Mouse (Mus musculus): ENCODE measurements around the gene Hacd2. TPM values are rescaled to one million over a fixed set of nuclear protein-coding genes. Genes with fewer than 3 reads are reported as not detected.

The Hacd2 gene
- polyA plus RNA-seq, 1 experiment = 70.8 TPM

GRCm38 (mm10) chr16:35021903-35022241 is 356 bp upstream of the Hacd2 start:
- Histone ChIP-seq H3K4me3 (ENCODE audit: insufficient read depth, low read depth, low read length) (peak overlapping the region; percentile 44), H3K4me1 (ENCODE audit: control insufficient read depth, insufficient read depth, low read length) (peaks cover 3% of the 10 kb centered on the region; the same call in 1 of the 2 replicates), H3K27me3 (replicated peaks; ENCODE audit: control insufficient read depth, insufficient read depth, low read length) (no peaks in the 10 kb centered on the region), H3K36me3 (ENCODE audit: control insufficient read depth, insufficient read depth, low read length) (no peaks in the 10 kb centered on the region), H3K27ac (ENCODE audit: insufficient read depth, low read depth, low read length) (0 out of 2 replicates have a peak overlapping the region, but pooled peaks have one; percentile 57)
- TF ChIP-seq POLR2A (IDR thresholded peaks at IDR 0.05; ENCODE audit: low read depth, low read length) = no peak
- TF ChIP-seq CTCF (conservative IDR thresholded peaks at IDR 0.05; ENCODE audit: insufficient read depth, insufficient read length, low read depth, low read length) = no peak
- WGBS = 42% methylated on average over 5 of the region's 5 CpGs
- DNase-seq = no peak

- H3K27me3 ChIP-seq (replicated peaks; ENCODE audit: control insufficient read depth, insufficient read depth, low read length) = no peaks in the 10 kb centered on the region
- peaks cover 3% of the 10 kb centered on the region; the same call in 1 of the 2 replicates for H3K4me1 ChIP-seq (ENCODE audit: control insufficient read depth, insufficient read depth, low read length)
- H3K4me3 ChIP-seq (ENCODE audit: insufficient read depth, low read depth, low read length) = peak overlapping the region; percentile 94
- no peaks in the 10 kb centered on the region for H3K36me3 ChIP-seq (ENCODE audit: control insufficient read depth, insufficient read depth, low read length)
- no peak for DNase-seq
- peak overlapping the region; percentile 66 for H3K27ac ChIP-seq (ENCODE audit: insufficient read depth, low read depth, low read length)
- WGBS = 16% methylated on average over 8 of the region's 8 CpGs
- TF ChIP-seq CTCF (conservative IDR thresholded peaks at IDR 0.05; ENCODE audit: insufficient read depth, insufficient read length, low read depth, low read length) (no peak), POLR2A (IDR thresholded peaks at IDR 0.05; ENCODE audit: low read depth, low read length) (no peak)
Measured at GRCm38 (mm10) chr16:35023138-35023735, 1.0 kb downstream of the Hacd2 start.

GRCm38 (mm10) chr16:35024300-35024699 is 2.1 kb downstream of the Hacd2 start:
- H3K4me1 ChIP-seq (ENCODE audit: control insufficient read depth, insufficient read depth, low read length) = peaks cover 3% of the 10 kb centered on the region; the same call in 1 of the 2 replicates
- DNase-seq = no peak
- H3K4me3 ChIP-seq (ENCODE audit: insufficient read depth, low read depth, low read length) = no peak overlapping the region
- TF ChIP-seq CTCF (conservative IDR thresholded peaks at IDR 0.05; ENCODE audit: insufficient read depth, insufficient read length, low read depth, low read length) (peak; percentile 32; the same call in 1 of the 2 replicates), POLR2A (IDR thresholded peaks at IDR 0.05; ENCODE audit: low read depth, low read length) (no peak)
- whole genome bisulfite sequencing = 87% methylated on average over 5 of the region's 5 CpGs
- peaks cover 2% of the 10 kb centered on the region; the same call in 1 of the 2 replicates for H3K36me3 ChIP-seq (ENCODE audit: control insufficient read depth, insufficient read depth, low read length)
- no peak overlapping the region for H3K27ac ChIP-seq (ENCODE audit: insufficient read depth, low read depth, low read length)
- no peaks in the 10 kb centered on the region for H3K27me3 ChIP-seq (replicated peaks; ENCODE audit: control insufficient read depth, insufficient read depth, low read length)

- no peak overlapping the region for H3K27ac ChIP-seq (ENCODE audit: insufficient read depth, low read depth, low read length)
- no peaks in the 10 kb centered on the region for H3K27me3 ChIP-seq (replicated peaks; ENCODE audit: control insufficient read depth, insufficient read depth, low read length)
- no peak overlapping the region for H3K4me3 ChIP-seq (ENCODE audit: insufficient read depth, low read depth, low read length)
- TF ChIP-seq CTCF (conservative IDR thresholded peaks at IDR 0.05; ENCODE audit: insufficient read depth, insufficient read length, low read depth, low read length) (no peak), POLR2A (IDR thresholded peaks at IDR 0.05; ENCODE audit: low read depth, low read length) (no peak)
- WGBS = 97% methylated on average over 4 of the region's 4 CpGs
- DNase-seq = no peak
- H3K4me1 ChIP-seq (ENCODE audit: control insufficient read depth, insufficient read depth, low read length) = peaks cover 3% of the 10 kb centered on the region; the same call in 1 of the 2 replicates
- H3K36me3 ChIP-seq (ENCODE audit: control insufficient read depth, insufficient read depth, low read length) = peaks cover 2% of the 10 kb centered on the region; the same call in 1 of the 2 replicates
Measured at GRCm38 (mm10) chr16:35025347-35025746, 3.1 kb downstream of the Hacd2 start.

- 56% methylated on average over 3 of the region's 3 CpGs for WGBS
- peak overlapping the region; percentile 95 for H3K27ac ChIP-seq (ENCODE audit: insufficient read depth, low read depth, low read length)
- H3K27me3 ChIP-seq (replicated peaks; ENCODE audit: control insufficient read depth, insufficient read depth, low read length) = no peaks in the 10 kb centered on the region
- DNase-seq = peak; percentile 69
- no peak overlapping the region for H3K4me3 ChIP-seq (ENCODE audit: insufficient read depth, low read depth, low read length)
- TF ChIP-seq CTCF (conservative IDR thresholded peaks at IDR 0.05; ENCODE audit: insufficient read depth, insufficient read length, low read depth, low read length) = no peak
- H3K4me1 ChIP-seq (ENCODE audit: control insufficient read depth, insufficient read depth, low read length) = peaks cover 31% of the 10 kb centered on the region
- peaks cover 2% of the 10 kb centered on the region; the same call in 1 of the 2 replicates for H3K36me3 ChIP-seq (ENCODE audit: control insufficient read depth, insufficient read depth, low read length)
Measured at GRCm38 (mm10) chr16:35033241-35033640, 11.0 kb downstream of the Hacd2 start.

GRCm38 (mm10) chr16:35033809-35034577 is 11.8 kb downstream of the Hacd2 start:
- TF ChIP-seq CTCF (conservative IDR thresholded peaks at IDR 0.05; ENCODE audit: insufficient read depth, insufficient read length, low read depth, low read length) (no peak), POLR2A (IDR thresholded peaks at IDR 0.05; ENCODE audit: low read depth, low read length) (no peak)
- H3K4me1 ChIP-seq (ENCODE audit: control insufficient read depth, insufficient read depth, low read length) = peaks cover 33% of the 10 kb centered on the region
- peak overlapping the region; percentile 95 for H3K27ac ChIP-seq (ENCODE audit: insufficient read depth, low read depth, low read length)
- H3K4me3 ChIP-seq (ENCODE audit: insufficient read depth, low read depth, low read length) = no peak overlapping the region
- H3K27me3 ChIP-seq (replicated peaks; ENCODE audit: control insufficient read depth, insufficient read depth, low read length) = no peaks in the 10 kb centered on the region
- peak; percentile 66 for DNase-seq
- WGBS = 25% methylated on average over 8 of the region's 8 CpGs
- no peaks in the 10 kb centered on the region; the same call in 1 of the 2 replicates for H3K36me3 ChIP-seq (ENCODE audit: control insufficient read depth, insufficient read depth, low read length)

- WGBS = 42% methylated on average over 5 of the region's 5 CpGs
- no peak for TF ChIP-seq POLR2A (IDR thresholded peaks at IDR 0.05; ENCODE audit: low read depth, low read length)
- no peak for TF ChIP-seq CTCF (conservative IDR thresholded peaks at IDR 0.05; ENCODE audit: insufficient read depth, insufficient read length, low read depth, low read length)
- peak; percentile 86 for DNase-seq
- Histone ChIP-seq H3K27me3 (replicated peaks; ENCODE audit: control insufficient read depth, insufficient read depth, low read length) (no peaks in the 10 kb centered on the region), H3K27ac (ENCODE audit: insufficient read depth, low read depth, low read length) (peak overlapping the region; percentile 69; the same call in 1 of the 2 replicates), H3K4me3 (ENCODE audit: insufficient read depth, low read depth, low read length) (no peak overlapping the region), H3K36me3 (ENCODE audit: control insufficient read depth, insufficient read depth, low read length) (no peaks in the 10 kb centered on the region), H3K4me1 (ENCODE audit: control insufficient read depth, insufficient read depth, low read length) (peaks cover 37% of the 10 kb centered on the region)
Measured at GRCm38 (mm10) chr16:35034971-35035370, 12.7 kb downstream of the Hacd2 start.
